Mouse (Mus musculus): ENCODE results near the gene Muc4.

Muc4 gene

GRCm38 (mm10) chr16:32805151-32805550 lies 69.5 kb downstream of the Muc4 start:
- no peak for DNase-seq

GRCm38 (mm10) chr16:32807408-32808185 lies 71.9 kb downstream of the Muc4 start:
- no peak for DNase-seq

- DNase-seq = no peak
Observed at GRCm38 (mm10) chr16:32810321-32810720, 74.6 kb downstream of the Muc4 start, which contains the start of gene Smbd1. Smbd1 (minus strand) TSS chr16:32810477.

GRCm38 (mm10) chr16:32812888-32813361 lies 77.2 kb downstream of the Muc4 start:
- DNase-seq = peak; percentile 79 to 92

- no peak for DNase-seq
Observed at GRCm38 (mm10) chr16:32813362-32813761, 77.7 kb downstream of the Muc4 start.

GRCm38 (mm10) chr16:32813771-32814170 lies 78.1 kb downstream of the Muc4 start:
- no peak for DNase-seq

GRCm38 (mm10) chr16:32814539-32814938 lies 78.9 kb downstream of the Muc4 start:
- DNase-seq = peak; percentile 44 to 66

GRCm38 (mm10) chr16:32815160-32815605 lies 79.5 kb downstream of the Muc4 start:
- DNase-seq = no peak

GRCm38 (mm10) chr16:32818036-32818435 lies 82.3 kb downstream of the Muc4 start:
- DNase-seq = no peak

- no peak for DNase-seq
Observed at GRCm38 (mm10) chr16:32818441-32818840, 82.8 kb downstream of the Muc4 start.

- DNase-seq = no peak
Observed at GRCm38 (mm10) chr16:32821772-32822449, 86.2 kb downstream of the Muc4 start.

- no peak for DNase-seq
Observed at GRCm38 (mm10) chr16:32822450-32822827, 86.8 kb downstream of the Muc4 start.

- DNase-seq = no peak
Observed at GRCm38 (mm10) chr16:32822881-32823280, 87.2 kb downstream of the Muc4 start.

GRCm38 (mm10) chr16:32823487-32823886 lies 87.8 kb downstream of the Muc4 start:
- no peak for DNase-seq

- no peak for DNase-seq
Observed at GRCm38 (mm10) chr16:32824061-32824460, 88.4 kb downstream of the Muc4 start.

- DNase-seq = no peak
Observed at GRCm38 (mm10) chr16:32825380-32825779, 89.7 kb downstream of the Muc4 start.

- no peak for DNase-seq
Observed at GRCm38 (mm10) chr16:32826521-32826920, 90.8 kb downstream of the Muc4 start.

GRCm38 (mm10) chr16:32829104-32829503 lies 93.4 kb downstream of the Muc4 start:
- no peak for DNase-seq

- DNase-seq = no peak
Observed at GRCm38 (mm10) chr16:32831501-32831900, 95.8 kb downstream of the Muc4 start.

Data from cerebellum, postnatal 25 days (tissue).